Mouse (Mus musculus): ENCODE results near the gene Zfp984. TPM values are rescaled to one million over a fixed set of nuclear protein-coding genes. Genes with fewer than 3 reads are reported as not detected.
"Not testable (repeated sequence)": the region's sequence is repeated elsewhere in the genome, so short reads cannot be mapped to it uniquely, and the experiment has no call there.

The Zfp984 gene
- polyA plus RNA-seq, 1 experiment: 4.0 TPM

- no peaks in the 10 kb centered on the region for H3K4me1 ChIP-seq (ENCODE audit: control insufficient read depth, insufficient read depth, low read length)
- no peak for TF ChIP-seq CTCF (IDR thresholded peaks at IDR 0.05; ENCODE audit: extremely low read depth, insufficient read depth, low read length)
- no peak for TF ChIP-seq POLR2A (IDR thresholded peaks at IDR 0.05; ENCODE audit: extremely low read depth, insufficient read depth, low read length)
- no peak overlapping the region for H3K4me3 ChIP-seq (ENCODE audit: insufficient read depth, low read length)
- no peak overlapping the region for H3K27ac ChIP-seq (ENCODE audit: insufficient read depth, low read length)
Observed at GRCm38 (mm10) chr4:147813249-147813765, 3.7 kb upstream of the Zfp984 start.

DNA sequence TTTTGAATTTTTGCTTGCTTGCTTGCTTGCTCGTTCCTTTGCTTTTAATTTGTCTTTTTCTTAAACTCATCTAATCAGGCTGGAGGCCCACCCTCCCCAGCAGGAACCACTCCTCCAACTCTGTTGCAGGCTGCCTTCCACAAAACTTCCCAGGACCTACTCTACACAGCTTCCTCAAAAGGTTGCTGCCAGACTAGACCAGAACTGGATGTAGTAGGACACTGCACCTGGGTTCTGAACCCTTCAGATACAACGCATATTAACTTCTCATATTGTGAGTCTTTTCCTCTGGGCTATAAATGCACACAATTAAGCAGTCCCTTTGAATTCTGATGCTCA lies 347 bp upstream of the Zfp984 start:
- H3K27ac ChIP-seq (ENCODE audit: insufficient read depth, low read length); H3K4me1 ChIP-seq (ENCODE audit: control insufficient read depth, insufficient read depth, low read length): not testable (repeated sequence)
- peak overlapping the region; percentile 31; the same call in 1 of the 2 replicates for H3K4me3 ChIP-seq (ENCODE audit: insufficient read depth, low read length)

- not testable (repeated sequence) for H3K4me3 ChIP-seq (ENCODE audit: insufficient read depth, low read length); H3K27ac ChIP-seq (ENCODE audit: insufficient read depth, low read length); H3K4me1 ChIP-seq (ENCODE audit: control insufficient read depth, insufficient read depth, low read length)
Observed at GRCm38 (mm10) chr4:147808483-147808882, 1.1 kb downstream of the Zfp984 start.

- not testable (repeated sequence) for H3K4me3 ChIP-seq (ENCODE audit: insufficient read depth, low read length); H3K27ac ChIP-seq (ENCODE audit: insufficient read depth, low read length); H3K4me1 ChIP-seq (ENCODE audit: control insufficient read depth, insufficient read depth, low read length)
Observed at GRCm38 (mm10) chr4:147795308-147795707, 14.3 kb downstream of the Zfp984 start.

DNA sequence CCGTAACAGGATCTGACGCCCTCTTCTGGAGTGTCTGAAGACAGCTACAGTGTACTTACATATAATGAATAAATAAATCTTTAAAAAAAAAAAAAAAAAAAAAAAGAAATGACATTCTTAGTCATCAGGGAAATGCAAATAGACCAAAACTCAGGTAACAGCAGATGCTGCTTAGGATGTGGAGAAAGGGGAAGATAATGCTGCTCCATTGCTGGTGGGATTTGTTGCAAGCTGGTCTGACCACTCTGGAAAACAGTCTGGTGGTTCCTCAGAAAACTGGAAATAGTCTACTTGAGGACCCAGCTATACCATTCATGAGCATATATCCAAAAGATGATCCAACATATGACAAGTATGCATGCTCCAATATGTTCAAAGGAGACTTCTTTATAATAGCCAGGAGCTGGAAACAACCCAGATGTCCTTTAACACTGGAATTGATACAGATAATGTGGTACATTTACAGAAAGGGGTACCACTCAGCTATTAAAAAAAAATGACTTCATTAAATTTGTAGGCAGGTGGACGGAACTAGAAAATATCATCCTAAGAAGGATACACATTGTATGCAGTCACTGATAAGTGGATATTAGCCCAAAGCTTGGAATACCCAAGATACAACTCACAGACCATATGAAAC lies 15.4 kb downstream of the Zfp984 start:
- H3K4me3 ChIP-seq (ENCODE audit: insufficient read depth, low read length); H3K27ac ChIP-seq (ENCODE audit: insufficient read depth, low read length); H3K4me1 ChIP-seq (ENCODE audit: control insufficient read depth, insufficient read depth, low read length): not testable (repeated sequence)

- H3K4me1 ChIP-seq (ENCODE audit: control insufficient read depth, insufficient read depth, low read length); H3K27ac ChIP-seq (ENCODE audit: insufficient read depth, low read length); H3K4me3 ChIP-seq (ENCODE audit: insufficient read depth, low read length): not testable (repeated sequence)
Observed at GRCm38 (mm10) chr4:147793390-147793916, 16.1 kb downstream of the Zfp984 start.

DNA sequence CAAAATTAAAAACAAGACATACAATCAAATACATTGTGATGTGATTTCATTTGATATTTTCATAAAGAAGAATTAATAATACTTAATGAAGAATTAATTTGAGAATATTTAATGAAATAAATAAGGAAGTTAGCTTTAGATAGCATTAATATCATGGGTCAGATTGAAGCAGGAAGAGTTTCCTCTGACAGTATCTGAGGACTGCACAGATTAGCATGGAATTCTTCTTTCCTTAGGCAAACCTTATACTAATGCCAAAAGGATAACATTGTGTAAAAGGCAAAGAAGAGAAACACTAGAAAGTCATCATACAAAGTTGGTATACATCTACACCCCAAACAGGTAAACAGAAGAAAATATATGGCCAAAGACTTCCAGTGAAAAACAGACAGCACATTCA lies 17.9 kb downstream of the Zfp984 start:
- not testable (repeated sequence) for H3K4me1 ChIP-seq (ENCODE audit: control insufficient read depth, insufficient read depth, low read length); H3K4me3 ChIP-seq (ENCODE audit: insufficient read depth, low read length); H3K27ac ChIP-seq (ENCODE audit: insufficient read depth, low read length)

DNA sequence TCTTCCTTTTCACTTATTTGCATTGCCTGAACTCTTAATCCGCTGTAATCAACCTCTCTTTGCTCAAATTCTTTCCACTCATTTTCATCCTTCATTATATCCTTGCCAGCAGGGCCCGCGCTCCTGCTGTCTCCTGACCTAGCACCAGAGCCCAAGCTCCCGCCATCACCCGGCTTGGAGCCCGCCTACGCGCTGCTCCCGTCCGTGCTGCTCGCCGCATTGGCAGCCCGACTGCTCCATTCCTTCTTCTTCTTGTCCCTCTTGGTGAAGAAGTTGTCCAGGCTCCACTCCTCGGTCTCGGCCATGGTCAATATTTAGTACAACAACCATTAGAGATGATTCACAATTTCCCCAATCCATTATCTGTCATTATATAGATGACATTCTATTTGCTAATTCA lies 63.3 kb downstream of the Zfp984 start:
- H3K4me3 ChIP-seq (ENCODE audit: insufficient read depth, low read length); H3K4me1 ChIP-seq (ENCODE audit: control insufficient read depth, insufficient read depth, low read length); H3K27ac ChIP-seq (ENCODE audit: insufficient read depth, low read length): not testable (repeated sequence)

- not testable (repeated sequence) for H3K27ac ChIP-seq (ENCODE audit: insufficient read depth, low read length); H3K4me1 ChIP-seq (ENCODE audit: control insufficient read depth, insufficient read depth, low read length); H3K4me3 ChIP-seq (ENCODE audit: insufficient read depth, low read length)
Observed at GRCm38 (mm10) chr4:147738636-147739369, 70.8 kb downstream of the Zfp984 start.

Other genes starting within 250 kb of the Zfp984 start
- gene Zfp979, start 167.3 kb downstream of the Zfp984 start, polyA plus RNA-seq (2012; rRNA removed): 0.30 and 0.40 TPM in 2 replicates
- gene Zfp534, start 107.2 kb downstream of the Zfp984 start, polyA plus RNA-seq (2012; rRNA removed): not detected in 2 replicates
- gene Zfp933, start 38.6 kb upstream of the Zfp984 start, polyA plus RNA-seq (2012; rRNA removed): 9.9 and 10.0 TPM in 2 replicates
- gene Miip, start 59.0 kb upstream of the Zfp984 start, polyA plus RNA-seq (2012; rRNA removed): 57.6 and 62.3 TPM in 2 replicates
- 7.1 and 7.8 TPM in 2 replicates for gene Fv1, start 59.2 kb upstream of the Zfp984 start, polyA plus RNA-seq (2012; rRNA removed)
- 101 and 105 TPM in 2 replicates for gene Mfn2, start 94.9 kb upstream of the Zfp984 start, polyA plus RNA-seq (2012; rRNA removed)
- gene Plod1, start 127.0 kb upstream of the Zfp984 start, polyA plus RNA-seq (2012; rRNA removed): 21.9 and 24.4 TPM in 2 replicates
- gene 2510039O18Rik, start 131.1 kb upstream of the Zfp984 start, polyA plus RNA-seq (2012; rRNA removed): 33.2 TPM in 2 replicates
- gene Nppb, start 176.0 kb upstream of the Zfp984 start, polyA plus RNA-seq (2012; rRNA removed): not detected in 2 replicates
- 0.21 TPM in 2 replicates for gene Nppa, start 190.9 kb upstream of the Zfp984 start, polyA plus RNA-seq (2012; rRNA removed)
- gene Clcn6, start 229.0 kb upstream of the Zfp984 start, polyA plus RNA-seq (2012; rRNA removed): 44.6 and 45.0 TPM in 2 replicates
- gene Mthfr, start 229.3 kb upstream of the Zfp984 start, polyA plus RNA-seq (2012; rRNA removed): 32.2 and 34.2 TPM in 2 replicates

All from cortical plate, adult 2 months (tissue).